Mouse (Mus musculus): ENCODE data around the gene 3110021N24Rik. TPM values are rescaled to one million over a fixed set of nuclear protein-coding genes. Genes with fewer than 3 reads are reported as not detected.
"Not testable (repeated sequence)": the region's sequence is repeated elsewhere in the genome, so short reads cannot be mapped to it uniquely, and the experiment has no call there.

3110021N24Rik gene
- 1 to 10 TPM in 1 of 2 experiments, under 1 TPM in 1; 0.57 to 1.1 TPM for total RNA-seq (2021)
- long read RNA-seq, experiment 1: 0 reads
- long read RNA-seq, experiment 2, partial matches to known transcripts: 0 of 3 reads
- long read RNA-seq, experiment 2, other reads (novel, unspliced or antisense): 3 of 3 reads

- DNase-seq (ENCODE audit: low spot score): no peak
Measured at GRCm38 (mm10) chr4:108719349-108719748, at the start of gene 3110021N24Rik. Gene 3110021N24Rik, plus strand, starts transcription at chr4:108719649.

GRCm38 (mm10) chr4:108686156-108686555 is 33.3 kb upstream of the 3110021N24Rik start:
- DNase-seq (ENCODE audit: low spot score): no peak

- DNase-seq (ENCODE audit: low spot score): not testable (repeated sequence)
Measured at GRCm38 (mm10) chr4:108687098-108687497, 32.4 kb upstream of the 3110021N24Rik start.

- DNase-seq (ENCODE audit: low spot score): no peak
Measured at GRCm38 (mm10) chr4:108690479-108690878, 29.0 kb upstream of the 3110021N24Rik start.

GRCm38 (mm10) chr4:108691469-108691868 is 28.0 kb upstream of the 3110021N24Rik start:
- DNase-seq (ENCODE audit: low spot score): no peak

- DNase-seq (ENCODE audit: low spot score): peak; percentile 32
Measured at GRCm38 (mm10) chr4:108696934-108697333, 22.5 kb upstream of the 3110021N24Rik start.

- DNase-seq (ENCODE audit: low spot score): no peak
Measured at GRCm38 (mm10) chr4:108708209-108708608, 11.2 kb upstream of the 3110021N24Rik start.

- no peak for DNase-seq (ENCODE audit: low spot score)
Measured at GRCm38 (mm10) chr4:108721245-108721784, 1.9 kb downstream of the 3110021N24Rik start.

GRCm38 (mm10) chr4:108724102-108724501 is 4.7 kb downstream of the 3110021N24Rik start:
- no peak for DNase-seq (ENCODE audit: low spot score)

GRCm38 (mm10) chr4:108730450-108730849 is 11.0 kb downstream of the 3110021N24Rik start:
- no peak for DNase-seq (ENCODE audit: low spot score)

- DNase-seq (ENCODE audit: low spot score): no peak
Measured at GRCm38 (mm10) chr4:108731582-108731981, 12.1 kb downstream of the 3110021N24Rik start.

- DNase-seq (ENCODE audit: low spot score): no peak
Measured at GRCm38 (mm10) chr4:108746160-108746873, 26.9 kb downstream of the 3110021N24Rik start.

- DNase-seq (ENCODE audit: low spot score): no peak
Measured at GRCm38 (mm10) chr4:108759583-108759982, 40.1 kb downstream of the 3110021N24Rik start.

GRCm38 (mm10) chr4:108768527-108768926 is 49.1 kb downstream of the 3110021N24Rik start:
- DNase-seq (ENCODE audit: low spot score): no peak

GRCm38 (mm10) chr4:108779763-108780056 is 60.3 kb downstream of the 3110021N24Rik start:
- DNase-seq (ENCODE audit: low spot score): no peak

GRCm38 (mm10) chr4:108780057-108780863 is 60.8 kb downstream of the 3110021N24Rik start, which contains the start of gene Zfyve9:
Gene Zfyve9, minus strand, starts transcription at chr4:108780798.
- peak; percentile 82 for DNase-seq (ENCODE audit: low spot score)

- no peak for DNase-seq (ENCODE audit: low spot score)
Measured at GRCm38 (mm10) chr4:108780864-108781205, 61.4 kb downstream of the 3110021N24Rik start.

- DNase-seq (ENCODE audit: low spot score): peak; percentile 38
Measured at GRCm38 (mm10) chr4:108781596-108781995, 62.1 kb downstream of the 3110021N24Rik start.

GRCm38 (mm10) chr4:108782421-108783085 is 63.1 kb downstream of the 3110021N24Rik start:
- no peak for DNase-seq (ENCODE audit: low spot score)

GRCm38 (mm10) chr4:108789258-108789936 is 69.9 kb downstream of the 3110021N24Rik start:
- DNase-seq (ENCODE audit: low spot score): no peak

GRCm38 (mm10) chr4:108790507-108790906 is 71.1 kb downstream of the 3110021N24Rik start:
- no peak for DNase-seq (ENCODE audit: low spot score)
